Mouse (Mus musculus) left cerebral cortex, postnatal 36 days (tissue): ENCODE measurements around the gene Elp6. TPM values are rescaled to one million over a fixed set of nuclear protein-coding genes. Genes with fewer than 3 reads are reported as not detected.

Experiments used
- DNase-seq, 2 experiments: peaks; one replicate each; pipeline ENCODE4 v3.0.0; 2021 to 2022; ENCODE audit warnings: low spot score in 2 of 2, mixed read lengths in 1 of 2
- intact Hi-C: fragments of 180-260 bp; cut with DNase I; formaldehyde crosslinking; loops from one replicate; pipeline ENCODE4 v1.15.1; 2025
- microRNA-seq: library from miRNA; unstranded; fragments of <30 nt; microRNA quantifications from one replicate; pipeline ENCODE4 v1.2.0, GENCODE M21; 2022
- total RNA-seq, 2 experiments: library from RNA; stranded (reverse); gene quantifications; 2 replicates each; pipeline ENCODE4 v1.2.3; 2021

Elp6 gene
- total RNA-seq, 2 experiments from 2014 or later = 11.1 to 12.7 TPM

GRCm38 (mm10) chr9:110350188-110350587, 45.2 kb downstream of the Elp6 start:
- intact Hi-C loops = no loop called here
- no peak for DNase-seq

- intact Hi-C loops = no loop called here
- no peak for DNase-seq
These were observed 45.6 kb downstream of the Elp6 start for GRCm38 (mm10) chr9:110350612-110351011.

GRCm38 (mm10) chr9:110351350-110351749, 46.4 kb downstream of the Elp6 start:
- intact Hi-C loops = no loop called here

GRCm38 (mm10) chr9:110351932-110352632, 47.1 kb downstream of the Elp6 start:
- intact Hi-C loops = no loop called here
- DNase-seq = no peak

More at GRCm38 (mm10) chr9:110351350-110351749, 46.4 kb downstream of the Elp6 start:
- no peak for DNase-seq

- DNase-seq = no peak
- intact Hi-C loops = no loop called here
These were observed 53.4 kb downstream of the Elp6 start for GRCm38 (mm10) chr9:110358341-110358740.

- intact Hi-C loops = no loop called here
- DNase-seq = no peak
These were observed 56.3 kb downstream of the Elp6 start for GRCm38 (mm10) chr9:110361299-110361698.

- intact Hi-C loops = no loop called here
- no peak for DNase-seq
These were observed 57.4 kb downstream of the Elp6 start for GRCm38 (mm10) chr9:110362337-110362736.

- intact Hi-C loops = no loop called here
- no peak for DNase-seq
These were observed 61.8 kb downstream of the Elp6 start for GRCm38 (mm10) chr9:110366746-110367145.

GRCm38 (mm10) chr9:110369860-110370259, 64.9 kb downstream of the Elp6 start:
- intact Hi-C loops = no loop called here
- no peak for DNase-seq

Small RNA genes lying within 50 kb of the gene (microRNA-seq; reads per million reads assigned to microRNA genes)
- 30.7 reads per million, percentile 44 among the genes with 10 or more reads in this experiment for gene Mir6236

Other genes starting within 250 kb of the Elp6 start
- gene Smarcc1, start 187.5 kb upstream of the Elp6 start, total RNA-seq = 10 to 100 TPM; 64.5 to 74.5 TPM
- 100 to 1,000 TPM; 163 to 166 TPM for gene Dhx30, start 187.3 kb upstream of the Elp6 start, total RNA-seq
- gene Cspg5, start 61.4 kb upstream of the Elp6 start, total RNA-seq = 100 to 1,000 TPM; 363 to 430 TPM
- 100 to 1,000 TPM in 1 of 2 experiments, 10 to 100 TPM in 1; 97.2 to 100 TPM for gene Scap, start 28.1 kb downstream of the Elp6 start, total RNA-seq
- gene Ptpn23, start 103.0 kb downstream of the Elp6 start, total RNA-seq = 10 to 100 TPM; 48.5 to 65.7 TPM
- gene Ngp, start 114.6 kb downstream of the Elp6 start, total RNA-seq = under 1 TPM in 1 of 2 experiments, not detected in 1; 0.34 TPM
- gene Klhl18, start 171.5 kb downstream of the Elp6 start, total RNA-seq = 10 to 100 TPM; 26.9 to 28.6 TPM
- gene Kif9, start 171.8 kb downstream of the Elp6 start, total RNA-seq = 1 to 10 TPM; 3.2 to 3.9 TPM
- gene Setd2, start 227.4 kb downstream of the Elp6 start, total RNA-seq = 10 to 100 TPM; 66.6 to 81.9 TPM